Mouse (Mus musculus) MEL (cell line): ENCODE results near the gene Rgs8. TPM values are rescaled to one million over a fixed set of nuclear protein-coding genes. Genes with fewer than 3 reads are reported as not detected.

ENCODE experiments used
- DNase-seq: peaks from one replicate; pipeline ENCODE4 v3.0.0; 2011; ENCODE audit warnings: low read depth, low spot score
- H3K27ac ChIP-seq: 2 replicates; pipeline ENCODE4 v1.5.1; 2012; ENCODE audit warnings: low read depth, mild to moderate bottlenecking, control low read depth, low read length, moderate library complexity; ENCODE audit not compliant: control insufficient read depth
- H3K27me3 ChIP-seq, 2 experiments: fragments of 150-350 bp in 1 of 2; sonication (generic) in 1 of 2; 2 replicates each; pipeline ENCODE4 v1.6.1; 2012; ENCODE audit warnings: low read length in 2 of 2, mild to moderate bottlenecking in 2 of 2, improper control_type of control experiment in 1 of 2, moderate library complexity in 1 of 2; ENCODE audit not compliant: insufficient read depth in 2 of 2, control insufficient read depth in 1 of 2
- H3K36me3 ChIP-seq, 2 experiments: 2 replicates each; pipeline ENCODE4 v1.6.1; 2012 to 2014; ENCODE audit warnings: low read length in 2 of 2, improper control_type of control experiment in 1 of 2, inconsistent platforms in 1 of 2, mild to moderate bottlenecking in 1 of 2; ENCODE audit not compliant: insufficient read depth in 2 of 2, control insufficient read depth in 1 of 2
- H3K4me1 ChIP-seq, 2 experiments: fragments of 150-350 bp in 1 of 2; sonication (generic) in 1 of 2; 2 replicates each; pipeline ENCODE4 v1.6.1; 2012; ENCODE audit warnings: low read length in 2 of 2, improper control_type of control experiment in 1 of 2, mild to moderate bottlenecking in 1 of 2; ENCODE audit not compliant: insufficient read depth in 2 of 2, control insufficient read depth in 1 of 2
- H3K4me3 ChIP-seq, 2 experiments: fragments of 150-350 bp in 1 of 2; sonication (generic) in 1 of 2; 2 replicates each; pipeline ENCODE4 v1.5.1; 2012; ENCODE audit warnings: low read depth in 2 of 2, low read length in 2 of 2, mild to moderate bottlenecking in 2 of 2, moderate library complexity in 2 of 2, control low read depth in 1 of 2, improper control_type of control experiment in 1 of 2; ENCODE audit not compliant: control insufficient read depth in 1 of 2, insufficient read depth in 1 of 2
- H3K79me2 ChIP-seq: 2 replicates; pipeline ENCODE4 v1.6.1; 2012; ENCODE audit warnings: mild to moderate bottlenecking, low read length, moderate library complexity; ENCODE audit not compliant: control insufficient read depth, poor library complexity, insufficient read depth
- H3K9ac ChIP-seq: 2 replicates; pipeline ENCODE4 v1.6.1; 2012; ENCODE audit warnings: low read depth, mild to moderate bottlenecking, control low read depth, low read length, moderate library complexity; ENCODE audit not compliant: control insufficient read depth, poor library complexity, severe bottlenecking
- H3K9me3 ChIP-seq: fragments of 150-350 bp; sonication (generic); replicated peaks from 2 replicates; pipeline ENCODE4 v1.6.1; 2012; ENCODE audit warnings: mild to moderate bottlenecking, low read length, improper control_type of control experiment, moderate library complexity; ENCODE audit not compliant: insufficient read depth
- CHD2 ChIP-seq: IDR thresholded peaks from 2 replicates; pipeline ENCODE4 v1.6.1; 2011; ENCODE audit warnings: low read length, improper control_type of control experiment
- CTCF ChIP-seq, 3 experiments: IDR thresholded peaks in 2 of 3; conservative IDR thresholded peaks in 1 of 3; 2 replicates each; pipeline ENCODE4 v1.5.1; 2011 to 2012; ENCODE audit warnings: low read length in 3 of 3, low read depth in 2 of 3, mild to moderate bottlenecking in 2 of 3, improper control_type of control experiment in 1 of 3, inconsistent platforms in 1 of 3, mixed read lengths in 1 of 3, moderate library complexity in 1 of 3; ENCODE audit not compliant: control insufficient read depth in 1 of 3, insufficient read depth in 1 of 3, poor library complexity in 1 of 3, severe bottlenecking in 1 of 3
- E2F4 ChIP-seq: IDR thresholded peaks from 2 replicates; pipeline ENCODE4 v1.6.1; 2011; ENCODE audit warnings: low read depth, low read length, improper control_type of control experiment, borderline replicate concordance
- GABPA ChIP-seq: IDR thresholded peaks from 2 replicates; pipeline ENCODE4 v1.6.1; 2012; ENCODE audit warnings: low read depth, mild to moderate bottlenecking, inconsistent platforms, low read length, improper control_type of control experiment, moderate library complexity
- GATA1 ChIP-seq: IDR thresholded peaks from 2 replicates; pipeline ENCODE4 v1.6.1; 2011; ENCODE audit warnings: low read depth, low read length, improper control_type of control experiment
- JUND ChIP-seq: IDR thresholded peaks from 2 replicates; pipeline ENCODE4 v1.6.1; 2011; ENCODE audit warnings: low read depth, mild to moderate bottlenecking, improper control_type of control experiment, low read length
- KAT2A ChIP-seq: conservative IDR thresholded peaks from 2 replicates; pipeline ENCODE4 v1.6.1; 2012; ENCODE audit warnings: low read depth, low read length, improper control_type of control experiment, inconsistent platforms
- MEF2A ChIP-seq: IDR thresholded peaks from 2 replicates; pipeline ENCODE4 v1.6.1; 2014; ENCODE audit warnings: low read depth, mild to moderate bottlenecking, inconsistent platforms, low read length, improper control_type of control experiment; ENCODE audit not compliant: poor library complexity, insufficient replicate concordance, severe bottlenecking; ENCODE audit errors: extremely low read depth
- MXI1 ChIP-seq: IDR thresholded peaks from 2 replicates; pipeline ENCODE4 v1.6.1; 2011; ENCODE audit warnings: mild to moderate bottlenecking, low read depth, low read length, improper control_type of control experiment
- MYC ChIP-seq: IDR thresholded peaks from 2 replicates; pipeline ENCODE4 v1.6.1; 2011; ENCODE audit warnings: low read depth, mild to moderate bottlenecking, low read length, improper control_type of control experiment, moderate library complexity
- NELFE ChIP-seq: IDR thresholded peaks from 2 replicates; pipeline ENCODE4 v1.6.1; 2011; ENCODE audit warnings: low read depth, low read length, improper control_type of control experiment
- POLR2A ChIP-seq, 2 experiments: IDR thresholded peaks; 2 replicates each; pipeline ENCODE4 v1.6.1; 2011 to 2012; ENCODE audit warnings: low read length in 2 of 2, mild to moderate bottlenecking in 2 of 2, control low read depth in 1 of 2, improper control_type of control experiment in 1 of 2, low read depth in 1 of 2, moderate library complexity in 1 of 2; ENCODE audit not compliant: control insufficient read depth in 1 of 2, insufficient read depth in 1 of 2, poor library complexity in 1 of 2
- RCOR1 ChIP-seq: IDR thresholded peaks from 2 replicates; pipeline ENCODE4 v1.6.1; 2012; ENCODE audit warnings: low read depth, mild to moderate bottlenecking, inconsistent platforms, low read length, improper control_type of control experiment
- SMC3 ChIP-seq: IDR thresholded peaks from 2 replicates; pipeline ENCODE4 v1.6.1; 2011; ENCODE audit warnings: low read depth, low read length, improper control_type of control experiment
- TCF12 ChIP-seq: IDR thresholded peaks from 2 replicates; pipeline ENCODE4 v1.6.1; 2014; ENCODE audit warnings: low read depth, mild to moderate bottlenecking, inconsistent platforms, low read length, improper control_type of control experiment, moderate library complexity
- UBTF ChIP-seq: IDR thresholded peaks from 2 replicates; pipeline ENCODE4 v1.6.1; 2012; ENCODE audit warnings: low read depth, mild to moderate bottlenecking, inconsistent platforms, low read length, improper control_type of control experiment, moderate library complexity, borderline replicate concordance; ENCODE audit not compliant: insufficient read depth
- USF2 ChIP-seq, 2 experiments: IDR thresholded peaks; 2 replicates each; pipeline ENCODE4 v1.6.1; 2011 to 2012; ENCODE audit warnings: improper control_type of control experiment in 2 of 2, low read length in 2 of 2, borderline replicate concordance in 1 of 2, inconsistent platforms in 1 of 2, low read depth in 1 of 2, mild to moderate bottlenecking in 1 of 2; ENCODE audit not compliant: insufficient read depth in 1 of 2
- ZC3H11A ChIP-seq: IDR thresholded peaks from 2 replicates; pipeline ENCODE4 v1.6.1; 2012; ENCODE audit warnings: low read depth, mild to moderate bottlenecking, inconsistent platforms, low read length, improper control_type of control experiment
- ZKSCAN1 ChIP-seq: IDR thresholded peaks from 2 replicates; pipeline ENCODE4 v1.6.1; 2012; ENCODE audit warnings: low read depth, mild to moderate bottlenecking, inconsistent platforms, low read length, improper control_type of control experiment, moderate library complexity
- ZNF384 ChIP-seq: IDR thresholded peaks from 2 replicates; pipeline ENCODE4 v1.6.1; 2012; ENCODE audit warnings: low read depth, mild to moderate bottlenecking, inconsistent platforms, low read length, improper control_type of control experiment
- polyA plus RNA-seq, 2 experiments: library from polyadenylated mRNA; stranded (reverse) in 1 of 2; unstranded in 1 of 2; fragments of >175 nt in 1 of 2; fragments of >200 nt in 1 of 2; gene quantifications; 2 replicates each; pipeline versions ENCODE4 v1.2.1 to v1.2.4; 2012; ENCODE audit warnings: low replicate concordance in 2 of 2, low read depth in 1 of 2; ENCODE audit not compliant: insufficient read length in 2 of 2, insufficient read depth in 1 of 2, missing spikeins in 1 of 2
- total RNA-seq: library from RNA; depleted of rRNA; stranded (reverse); fragments of 300-350 nt; gene quantifications from 2 replicates; pipeline ENCODE4 v1.2.3, GENCODE M21; 2012

The Rgs8 gene
- total and polyA plus RNA-seq, 3 experiments: not detected

DNA sequence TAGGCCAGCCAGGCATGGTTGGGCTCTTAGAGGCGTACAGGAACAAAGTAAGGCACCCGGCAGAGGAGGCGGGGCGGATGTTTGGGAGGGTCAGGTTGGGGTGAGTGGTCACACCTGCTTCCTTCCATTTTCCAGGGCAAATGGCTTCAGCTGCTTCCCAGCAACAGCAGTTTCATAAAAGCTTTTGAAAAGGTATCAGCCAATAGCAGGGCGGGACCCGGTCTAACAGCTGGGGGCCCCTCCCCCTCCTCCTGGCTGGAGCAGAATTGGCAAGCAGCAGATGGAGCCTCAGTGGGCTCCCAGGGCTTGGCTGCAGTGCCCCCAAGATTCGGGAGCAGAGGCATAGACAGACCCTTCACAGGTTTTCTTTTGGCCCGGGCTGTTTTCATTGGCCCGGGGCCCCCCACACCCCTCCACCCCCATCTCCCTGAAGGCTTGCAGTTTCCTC lies 11.3 kb upstream of the Rgs8 start:
- Histone ChIP-seq H3K9me3 (no peaks in the 10 kb centered on the region), H3K27ac (no peak overlapping the region), H3K36me3 (no peaks in the 10 kb centered on the region), H3K27me3 (no peaks in the 10 kb centered on the region), H3K9ac (no peak overlapping the region), H3K4me3 (no peak overlapping the region), H3K4me1 (no peaks in the 10 kb centered on the region), H3K79me2 (no peaks in the 10 kb centered on the region)
- no peak for DNase-seq
- TF ChIP-seq USF2 (IDR thresholded peaks at IDR 0.05; ENCODE audit: borderline replicate concordance in 1 of 2, insufficient read depth in 1 of 2, low read depth in 1 of 2, low read length in 2 of 2): no peak
- TF ChIP-seq GABPA: no peak
- TF ChIP-seq ZNF384: no peak
- no peak for TF ChIP-seq JUND
- TF ChIP-seq MXI1: no peak
- TF ChIP-seq POLR2A (IDR thresholded peaks at IDR 0.05; ENCODE audit: control insufficient read depth in 1 of 2, insufficient read depth in 1 of 2, low read depth in 1 of 2, low read length in 2 of 2, poor library complexity in 1 of 2): no peak
- no peak for TF ChIP-seq TCF12
- no peak for TF ChIP-seq CHD2
- TF ChIP-seq E2F4: no peak
- TF ChIP-seq KAT2A: no peak
- no peak for TF ChIP-seq CTCF (IDR thresholded peaks at IDR 0.05 in 2 of 3, conservative IDR thresholded peaks at IDR 0.05 in 1 of 3; ENCODE audit: control insufficient read depth in 1 of 3, insufficient read depth in 1 of 3, low read depth in 2 of 3, low read length in 3 of 3, poor library complexity in 1 of 3, severe bottlenecking in 1 of 3)
- TF ChIP-seq MYC: no peak
- TF ChIP-seq NELFE: no peak
- no peak for TF ChIP-seq GATA1
- TF ChIP-seq ZC3H11A: no peak
- no peak for TF ChIP-seq RCOR1
- TF ChIP-seq SMC3: no peak
- no peak for TF ChIP-seq ZKSCAN1
- TF ChIP-seq UBTF: no peak

DNA sequence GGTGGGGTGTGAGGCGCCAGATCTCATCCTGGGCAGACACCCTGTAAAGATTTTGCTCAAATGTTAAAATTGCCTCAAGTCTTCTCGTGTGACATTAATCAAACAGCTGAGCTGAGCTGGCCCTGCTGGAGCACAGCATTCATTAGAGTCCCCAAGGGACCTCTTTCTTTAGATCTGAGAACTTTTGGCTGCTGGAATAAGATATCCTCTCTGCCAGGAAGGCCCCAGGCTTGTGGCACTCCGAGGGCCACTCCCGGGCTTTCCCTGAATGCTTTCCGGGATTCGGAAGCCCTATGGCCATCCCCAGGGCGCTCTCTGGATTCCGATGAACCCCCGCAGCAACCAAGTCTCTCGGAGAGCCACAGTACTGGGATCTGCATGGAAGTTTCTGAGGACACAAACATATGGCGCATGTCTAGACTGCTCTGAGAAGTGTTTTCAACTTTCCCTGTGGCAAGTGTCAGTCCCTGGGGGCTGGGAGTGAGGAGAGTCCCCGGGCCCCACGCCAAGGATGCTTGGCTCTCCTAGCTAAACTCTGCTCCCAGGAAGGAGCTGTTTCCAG lies 10.8 kb upstream of the Rgs8 start:
- TF ChIP-seq MEF2A (no peak), ZKSCAN1 (no peak), USF2 (IDR thresholded peaks at IDR 0.05; ENCODE audit: borderline replicate concordance in 1 of 2, insufficient read depth in 1 of 2, low read depth in 1 of 2, low read length in 2 of 2) (no peak)
- Histone ChIP-seq H3K9me3 (no peaks in the 10 kb centered on the region), H3K27ac (no peak overlapping the region), H3K36me3 (no peaks in the 10 kb centered on the region), H3K9ac (no peak overlapping the region), H3K4me1 (no peaks in the 10 kb centered on the region), H3K27me3 (no peaks in the 10 kb centered on the region), H3K4me3 (no peak overlapping the region), H3K79me2 (no peaks in the 10 kb centered on the region)
- no peak for DNase-seq
